Mouse (Mus musculus): ENCODE results near the gene Eif2b4.
"Not testable (repeated sequence)": the region's sequence is repeated elsewhere in the genome, so short reads cannot be mapped to it uniquely, and the experiment has no call there.

Gene Eif2b4

DNA sequence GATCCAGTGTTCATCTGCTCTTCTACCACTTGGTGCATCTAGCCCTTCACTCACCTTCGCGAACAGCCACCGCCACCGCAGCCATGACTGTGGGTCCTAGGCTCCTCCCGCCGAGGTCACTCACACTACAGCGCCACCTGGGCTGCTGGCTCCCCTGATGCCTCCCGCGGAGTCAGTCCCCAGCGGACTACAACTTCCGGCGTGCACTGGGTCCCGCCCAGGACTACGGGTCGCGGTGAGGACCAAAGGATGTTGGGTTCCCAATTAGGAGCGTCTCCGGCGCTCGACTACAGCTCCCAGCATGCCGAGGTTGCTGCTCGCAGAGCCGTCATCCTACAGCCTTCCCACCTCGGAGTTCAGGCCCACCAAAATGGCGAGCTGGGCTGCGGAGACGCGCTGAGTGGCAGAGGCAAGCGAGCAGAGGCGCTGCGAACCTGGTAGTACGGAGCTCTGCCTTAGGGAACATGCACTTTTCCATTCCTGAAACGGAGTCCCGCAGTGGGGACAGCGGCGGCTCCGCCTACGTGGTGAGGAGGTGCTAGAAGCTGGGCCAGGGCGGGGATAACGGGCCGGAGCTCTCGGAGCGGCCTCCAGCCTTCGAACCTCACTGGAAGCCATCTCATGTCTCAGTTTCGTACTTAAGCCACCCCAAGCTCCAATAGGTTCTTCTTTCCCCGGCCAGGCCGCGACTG, at the start of gene Eif2b4, which contains the start of gene Snx17:
Eif2b4 (minus strand) TSS at position 492 of the 692 bp plus-strand sequence.
Snx17 (plus strand) TSS at position 289 of the 692 bp plus-strand sequence.
- peak; percentile 99 for DNase-seq (ENCODE audit: low read depth, low spot score)

DNA sequence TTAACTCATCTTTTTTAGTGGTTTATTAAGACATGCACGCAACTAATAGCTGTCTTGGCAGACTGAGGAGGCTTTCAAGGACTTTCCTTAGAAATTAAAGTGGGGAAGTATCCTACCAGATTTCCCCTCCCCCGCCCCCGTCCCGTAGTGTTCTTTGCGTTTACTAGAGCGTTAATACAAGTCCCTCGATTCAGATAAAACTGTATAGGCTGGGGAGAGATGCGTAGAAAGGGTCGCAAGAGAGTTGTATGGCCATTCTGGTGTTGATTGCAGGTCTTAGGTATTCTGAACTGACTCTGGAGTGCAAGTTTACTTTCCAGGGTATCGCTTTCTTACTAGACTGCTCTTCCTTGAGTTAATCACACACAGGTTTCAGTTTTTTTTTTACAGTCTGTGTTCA, 49.0 kb upstream of the Eif2b4 start:
- DNase-seq (ENCODE audit: low read depth, low spot score) = no peak

DNA sequence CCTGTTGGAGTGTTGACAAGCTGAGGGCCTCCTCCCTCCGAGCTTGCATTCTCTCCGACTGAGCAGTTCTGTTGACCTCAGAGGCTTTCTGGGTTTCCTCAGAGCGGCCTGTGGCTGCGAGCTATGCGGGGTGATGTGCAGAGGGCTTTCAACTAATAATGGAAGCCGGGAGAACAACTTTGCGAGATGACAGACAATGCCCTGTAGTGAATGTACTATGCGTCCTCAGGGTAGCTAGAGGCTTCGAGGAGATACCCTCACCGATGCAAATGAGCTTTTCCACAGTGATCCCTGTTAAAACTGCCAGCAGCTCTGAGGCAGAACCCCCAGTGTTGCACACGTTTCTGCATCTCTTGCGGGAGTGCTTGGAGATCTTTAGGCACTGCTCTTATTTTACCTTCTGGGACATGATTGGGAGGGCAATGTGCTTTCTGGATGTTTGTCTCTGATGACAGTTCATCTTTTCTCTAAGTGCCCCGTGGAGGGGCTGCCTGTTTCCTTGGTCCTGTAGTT, 48.3 kb upstream of the Eif2b4 start:
- DNase-seq (ENCODE audit: low read depth, low spot score) = no peak

DNA sequence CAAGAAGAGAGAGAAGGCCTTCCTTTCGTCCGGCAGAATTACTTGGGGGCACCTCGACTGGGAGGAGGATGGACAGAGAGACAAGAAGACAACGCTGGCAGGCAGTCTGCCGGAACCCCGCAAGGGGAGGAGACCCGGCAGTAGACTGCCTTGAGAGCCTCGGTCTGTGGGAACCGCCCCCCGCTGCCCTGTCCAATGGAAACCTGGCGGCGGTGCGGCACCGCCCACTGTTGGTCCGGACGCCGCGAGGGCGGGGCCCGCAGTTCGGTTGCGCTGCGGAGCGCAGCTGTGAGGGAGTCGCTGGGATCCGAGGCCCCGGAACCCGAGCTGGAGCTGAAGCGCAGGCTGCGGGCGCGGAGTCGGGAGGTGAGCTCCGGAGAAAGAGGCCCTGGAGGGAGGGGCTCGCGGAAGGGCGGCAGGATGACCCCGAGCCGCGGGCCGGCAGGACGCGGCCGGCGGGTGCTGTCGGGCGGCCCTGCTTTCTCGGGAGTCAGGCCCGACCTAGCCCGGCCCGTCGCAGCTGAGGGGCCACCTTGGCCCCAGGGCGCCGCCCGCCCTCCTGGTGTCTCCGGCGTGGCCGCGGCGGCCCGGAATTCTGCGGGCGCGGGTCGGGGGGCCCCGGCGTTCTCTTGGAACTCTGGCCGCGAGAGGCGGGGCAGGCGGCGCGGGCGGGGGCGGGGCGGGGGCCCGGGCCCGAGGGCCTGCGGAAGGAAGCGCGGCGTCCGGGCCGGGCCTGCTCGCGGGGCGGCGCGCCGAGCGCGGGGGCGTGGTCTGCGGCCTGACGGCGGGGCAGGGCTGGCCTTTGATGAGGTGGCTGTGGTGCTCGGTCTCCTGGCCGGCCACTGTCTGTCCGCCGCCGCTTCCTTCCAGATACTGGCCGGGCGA, 47.6 kb upstream of the Eif2b4 start, which contains the start of the genes Nrbp1 and Gm9970:
Nrbp1 (plus strand) TSS at position 228 of the 885 bp plus-strand sequence.
Gm9970 (minus strand) TSS at position 596 of the 885 bp plus-strand sequence.
- DNase-seq (ENCODE audit: low read depth, low spot score) = peak; percentile 93

DNA sequence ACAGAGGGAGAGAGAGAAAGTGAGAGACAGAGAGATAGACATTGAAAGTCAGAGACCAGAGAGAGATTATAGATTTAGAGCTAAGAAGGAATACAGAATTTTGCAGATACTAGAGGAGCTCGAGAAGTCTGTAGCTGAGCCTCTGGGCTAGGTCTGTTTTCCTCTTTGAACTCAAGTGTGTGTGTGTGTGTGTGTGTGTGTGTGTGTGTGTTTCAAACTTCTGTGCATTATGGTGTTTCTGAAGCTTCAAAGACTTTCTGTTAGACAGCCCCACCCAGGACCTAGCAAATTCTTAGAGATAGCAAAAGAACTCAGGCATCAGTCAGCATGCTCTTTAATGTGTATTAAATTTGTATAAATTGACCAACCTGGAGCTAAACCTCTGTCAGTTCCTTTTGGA, 33.4 kb upstream of the Eif2b4 start:
- DNase-seq (ENCODE audit: low read depth, low spot score) = no peak

DNA sequence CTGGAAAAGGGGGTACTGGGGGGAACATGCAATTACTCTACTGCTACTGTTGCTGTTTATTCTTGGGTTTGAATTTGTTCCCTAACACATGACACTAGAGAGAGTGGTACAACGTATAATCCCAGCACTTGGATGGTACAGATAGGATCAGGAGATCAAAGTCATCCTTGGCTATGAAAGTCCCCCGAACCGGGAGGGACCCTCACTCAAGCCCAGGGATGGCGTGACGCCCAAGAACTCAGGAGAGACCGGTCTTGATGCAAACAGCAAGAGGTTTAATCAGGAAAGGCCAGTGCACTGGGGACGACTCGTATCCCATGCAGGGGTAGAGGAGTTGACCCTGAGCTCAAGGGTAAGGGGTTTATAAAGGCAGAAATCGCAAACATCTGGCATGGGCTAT, 29.5 kb upstream of the Eif2b4 start:
- DNase-seq (ENCODE audit: low read depth, low spot score) = no peak

DNA sequence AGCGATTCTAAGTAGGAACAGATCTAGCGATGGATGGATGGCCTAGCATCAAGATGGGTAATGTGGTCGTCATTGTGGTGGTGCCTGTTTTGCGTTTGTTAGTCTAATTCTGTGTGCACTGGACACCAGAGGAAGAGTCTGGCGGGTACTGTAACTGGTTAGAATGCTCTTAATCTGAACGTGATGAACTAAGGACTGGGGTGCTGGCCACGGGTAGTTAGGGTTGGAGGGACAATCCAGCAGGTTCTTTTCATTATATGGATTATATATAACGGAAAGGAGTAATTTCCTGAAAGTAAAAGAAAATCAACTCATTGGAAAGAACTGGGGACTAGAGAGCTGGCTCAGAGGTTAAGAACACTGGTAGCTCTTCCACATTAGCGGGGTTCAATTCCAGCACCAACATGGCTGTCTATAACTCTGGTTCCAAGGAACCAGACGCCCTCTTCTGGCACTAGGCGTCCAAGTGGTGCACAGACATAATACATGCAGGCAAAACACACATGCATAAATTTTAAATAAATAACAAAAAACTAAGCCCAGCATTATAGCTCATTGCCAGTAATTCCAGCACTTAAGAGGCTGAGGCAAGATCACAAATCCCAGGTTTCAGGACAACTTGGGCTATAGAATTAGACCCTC, 28.2 kb upstream of the Eif2b4 start:
- DNase-seq (ENCODE audit: low read depth, low spot score) = peak; percentile 66

DNA sequence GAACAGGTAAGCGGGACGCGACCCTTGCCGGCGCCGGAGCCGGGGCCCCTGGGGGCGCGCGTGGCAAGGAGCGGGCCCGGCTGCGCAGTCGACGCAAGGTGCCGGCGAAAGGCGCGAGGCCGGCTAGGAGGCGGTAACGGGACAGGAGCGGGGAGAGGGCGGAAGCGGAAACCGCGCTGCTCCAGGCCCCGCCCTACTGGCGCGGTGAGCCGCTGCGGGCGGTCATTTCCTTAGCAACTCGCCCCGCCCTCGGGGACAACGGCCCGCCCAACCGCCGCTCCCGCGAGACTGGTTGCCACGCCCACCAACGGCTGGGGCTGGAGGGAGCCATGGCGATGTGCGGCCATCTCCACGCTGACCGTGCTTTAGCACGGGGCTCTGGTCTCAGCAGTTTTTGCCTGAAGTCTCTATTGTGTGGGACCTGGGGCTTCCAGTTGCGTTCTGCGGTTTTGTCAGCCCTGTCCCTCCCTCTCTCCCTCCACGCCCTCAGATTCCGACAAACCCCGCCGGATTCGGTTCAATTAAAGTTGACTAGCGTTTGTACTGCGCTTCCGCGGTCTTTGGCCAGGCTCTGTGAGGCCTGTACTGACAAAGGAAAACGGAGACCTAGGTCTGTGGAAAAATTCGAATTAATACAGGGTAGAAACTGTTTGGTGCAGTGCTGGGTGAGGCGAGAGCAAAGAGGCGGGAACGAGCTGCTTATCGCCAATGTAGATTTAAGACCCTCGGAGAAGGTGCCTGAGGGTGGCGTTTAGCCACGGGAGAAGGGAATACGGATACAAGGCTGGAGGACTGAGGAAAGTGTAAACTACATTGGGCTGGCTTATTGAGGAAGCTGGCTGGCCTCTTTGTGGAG, 27.4 kb upstream of the Eif2b4 start, which contains the start of gene Ppm1g:
Ppm1g (minus strand) TSS at position 240 of the 856 bp plus-strand sequence.
- DNase-seq (ENCODE audit: low read depth, low spot score) = peak; percentile 95

DNA sequence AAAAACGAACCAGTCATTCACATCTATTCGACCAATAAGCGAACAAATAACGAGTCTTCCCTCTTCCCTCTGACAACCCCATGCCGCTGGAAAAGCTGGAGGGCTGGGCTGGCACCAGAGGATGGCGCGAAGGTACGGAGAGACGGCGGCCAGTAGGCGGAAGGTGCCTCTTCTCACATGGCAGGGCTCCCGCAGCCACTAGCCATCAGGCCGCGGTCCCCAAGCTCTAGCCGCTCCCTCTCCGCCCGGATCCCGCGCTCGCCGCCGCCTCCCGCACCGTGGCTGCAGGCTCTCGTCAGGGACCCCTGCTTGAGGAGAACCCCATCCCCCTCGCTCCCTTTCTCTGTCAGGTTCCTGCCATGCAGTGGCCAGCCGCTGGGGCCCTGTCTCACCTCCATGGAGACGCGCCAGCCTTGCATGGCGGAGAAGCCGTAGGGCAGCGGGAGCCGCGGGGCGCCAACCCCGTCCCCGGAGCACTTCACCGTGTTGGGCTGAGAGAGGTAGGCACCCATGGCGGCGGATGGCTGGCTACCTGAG, 26.7 kb upstream of the Eif2b4 start:
- peak; percentile 48 for DNase-seq (ENCODE audit: low read depth, low spot score)

DNA sequence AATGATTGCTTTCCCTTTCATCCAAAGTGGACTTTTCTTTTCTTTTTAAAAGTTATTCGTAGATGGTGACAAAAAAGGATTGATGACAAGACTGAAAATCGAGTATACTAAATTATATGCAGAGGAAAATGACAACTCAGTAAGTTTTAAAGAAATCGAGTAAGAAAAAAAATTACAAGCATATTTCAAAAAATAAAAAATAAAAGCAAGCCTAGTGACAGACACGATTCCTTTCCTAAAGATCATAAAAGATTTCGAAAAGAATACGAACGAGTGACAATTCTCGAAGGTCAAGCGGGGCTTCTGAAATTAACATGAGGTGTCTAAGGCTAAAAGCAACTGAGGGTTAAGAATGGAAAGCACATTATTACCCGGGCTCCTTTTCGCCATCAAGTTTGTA, 26.2 kb upstream of the Eif2b4 start:
- DNase-seq (ENCODE audit: low read depth, low spot score) = no peak

DNA sequence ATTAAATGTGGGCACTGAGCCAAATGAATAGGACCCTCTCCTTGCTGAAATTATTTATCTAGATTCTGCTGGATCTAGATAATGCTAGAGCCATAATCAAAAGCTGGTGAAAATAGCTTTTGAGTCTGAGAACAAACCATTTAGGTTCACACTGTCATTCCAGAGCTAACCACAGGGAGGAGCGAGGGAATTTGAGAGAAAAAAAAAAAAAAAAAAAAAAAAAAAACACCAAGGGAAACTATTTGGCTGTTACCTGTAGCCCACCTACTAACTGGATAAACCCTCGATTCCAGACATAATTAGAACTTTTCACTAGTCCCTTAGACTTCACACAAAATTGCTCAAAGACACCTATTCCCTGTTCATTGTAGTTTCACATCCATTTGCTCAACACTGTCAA, 25.8 kb upstream of the Eif2b4 start:
- DNase-seq (ENCODE audit: low read depth, low spot score) = peak; percentile 43

DNA sequence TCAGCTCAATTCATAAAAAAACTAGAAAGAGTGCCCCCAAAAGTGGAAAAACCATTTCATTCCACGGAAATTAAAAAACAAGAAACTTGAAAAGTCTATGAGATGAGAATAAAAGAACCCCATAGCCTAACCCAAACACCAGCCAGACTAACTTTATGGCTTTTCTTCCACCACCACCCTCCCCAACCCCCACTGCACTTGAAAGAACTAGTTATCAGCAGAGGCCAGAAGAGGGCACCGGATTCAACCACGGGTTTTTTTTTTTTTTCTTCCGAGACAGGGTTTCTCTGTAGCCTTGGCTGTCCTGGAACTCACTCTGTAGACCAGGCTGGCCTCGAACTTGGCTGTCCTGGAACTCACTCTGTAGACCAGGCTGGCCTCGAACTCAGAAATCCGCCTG, 25.1 kb upstream of the Eif2b4 start:
- DNase-seq (ENCODE audit: low read depth, low spot score) = no peak

DNA sequence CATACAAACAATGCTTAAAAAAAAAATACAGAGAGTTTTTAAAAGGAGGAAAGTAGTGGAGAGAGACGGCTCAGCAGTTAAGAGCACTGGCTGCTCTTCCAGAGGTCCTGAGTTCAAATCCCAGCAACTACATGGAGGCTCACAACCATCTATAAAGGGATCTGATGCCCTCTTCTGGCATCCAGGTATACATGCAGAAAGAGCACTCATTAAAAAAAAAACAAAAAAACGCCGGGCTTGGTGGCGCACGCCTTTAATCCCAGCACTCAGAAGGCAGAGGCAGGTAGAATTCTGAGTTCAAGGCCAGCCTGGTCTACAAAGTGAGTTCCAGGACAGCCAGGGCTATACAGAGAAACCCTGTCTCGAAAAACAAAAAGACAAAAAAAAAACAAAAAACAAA, 23.3 kb upstream of the Eif2b4 start:
- not testable (repeated sequence) for DNase-seq (ENCODE audit: low read depth, low spot score)

DNA sequence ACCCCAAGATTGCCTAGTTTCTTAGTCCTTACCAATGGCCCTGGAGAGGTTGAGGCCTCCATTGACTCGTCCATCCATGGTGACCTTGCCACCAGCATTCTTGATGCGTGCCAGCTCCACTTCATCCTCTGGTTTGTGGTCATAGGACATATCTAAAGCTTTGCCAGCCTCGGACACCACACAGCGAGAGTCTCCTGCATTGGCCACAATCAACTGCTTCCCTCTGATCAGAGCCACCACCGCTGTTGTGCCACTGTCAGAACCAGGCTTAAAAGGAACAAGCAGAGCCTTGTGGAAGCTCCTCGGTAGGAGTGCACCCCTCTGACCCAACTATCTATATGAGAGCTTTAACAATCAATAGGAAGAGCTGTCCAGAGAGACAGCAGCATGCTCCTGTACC, 11.2 kb upstream of the Eif2b4 start:
- no peak for DNase-seq (ENCODE audit: low read depth, low spot score)

DNA sequence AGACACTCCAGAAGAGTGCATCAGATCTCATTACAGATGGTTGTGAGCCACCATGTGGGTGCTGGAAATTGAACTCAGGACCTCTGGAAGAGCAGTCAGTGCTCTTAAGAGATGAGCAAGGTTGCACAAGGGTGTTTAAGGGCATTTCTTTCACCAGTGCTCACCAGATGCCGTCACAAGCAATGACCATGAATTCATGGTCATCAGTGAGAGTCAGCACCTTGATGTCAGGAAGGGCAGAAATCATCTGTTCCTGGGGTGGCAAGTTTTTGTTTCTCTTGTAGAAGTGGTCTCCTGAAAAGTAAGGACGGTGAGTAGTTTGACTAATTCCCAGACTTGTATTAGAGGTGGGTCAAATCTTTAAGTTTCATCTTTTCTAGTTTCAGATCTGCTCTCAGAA, 10.6 kb upstream of the Eif2b4 start:
- no peak for DNase-seq (ENCODE audit: low read depth, low spot score)

DNA sequence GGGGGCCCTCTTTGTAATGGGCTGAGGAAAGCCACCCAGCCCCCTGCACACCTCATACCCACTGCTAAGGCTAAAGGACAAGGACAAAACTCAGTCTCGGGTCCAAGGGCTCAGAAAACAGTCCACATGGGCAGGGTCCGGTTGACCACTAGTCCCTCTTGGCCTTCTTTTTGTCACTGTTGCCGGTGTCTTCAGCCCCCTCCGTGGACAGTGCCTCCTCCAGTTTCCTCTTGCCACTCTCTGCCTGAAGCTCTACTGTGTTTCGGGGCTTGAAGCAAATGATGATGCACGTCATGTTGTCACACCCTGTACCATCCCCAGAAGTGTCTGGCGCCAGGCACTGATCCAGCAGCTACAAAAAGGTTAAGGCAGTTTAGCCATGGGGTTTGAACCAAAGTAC, 9.7 kb upstream of the Eif2b4 start:
- DNase-seq (ENCODE audit: low read depth, low spot score) = no peak

DNA sequence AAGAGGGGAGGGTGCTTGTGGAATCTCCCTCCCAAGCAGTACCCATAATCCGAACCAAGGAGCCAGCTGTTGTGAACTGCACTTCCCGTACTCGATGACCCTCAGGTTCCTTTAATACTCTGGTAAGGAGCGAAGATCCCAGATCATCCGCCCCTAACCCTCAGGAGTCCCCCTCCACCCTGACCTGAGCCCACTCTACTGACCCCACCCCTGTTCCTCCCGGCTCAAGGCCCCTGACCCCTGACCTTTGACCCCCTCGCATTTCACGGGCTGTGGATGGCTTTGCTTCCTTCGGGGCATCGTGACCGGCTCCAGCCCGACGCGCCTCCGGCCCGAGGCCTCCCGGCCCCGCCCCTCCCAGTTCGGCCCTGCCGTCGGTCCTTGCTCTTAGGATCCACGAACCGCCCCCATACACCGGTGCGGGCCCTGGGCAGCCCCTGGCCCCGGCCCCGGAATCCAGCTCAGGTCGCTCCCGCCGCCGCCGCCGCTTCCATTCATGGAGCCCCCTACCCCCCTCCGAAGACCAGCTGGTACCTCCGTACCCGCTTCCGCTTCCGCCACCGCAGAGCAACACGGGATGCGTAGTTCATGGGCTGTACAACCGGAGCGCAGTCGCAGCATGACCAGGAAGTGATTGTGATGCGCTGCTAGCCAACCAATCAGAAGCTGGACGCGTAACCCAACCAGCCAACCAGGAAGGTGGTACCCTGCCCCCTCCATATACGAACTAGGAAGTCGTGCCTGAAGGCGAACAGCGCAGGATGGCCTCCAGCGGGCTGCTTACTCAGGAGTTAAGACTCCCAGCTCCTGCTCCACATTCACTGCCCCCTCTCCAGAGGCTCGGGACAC, 8.7 kb upstream of the Eif2b4 start, which contains the start of gene Zfp513:
Zfp513 (minus strand) TSS at position 562 of the 849 bp plus-strand sequence.
- DNase-seq (ENCODE audit: low read depth, low spot score) = peak; percentile 99

DNA sequence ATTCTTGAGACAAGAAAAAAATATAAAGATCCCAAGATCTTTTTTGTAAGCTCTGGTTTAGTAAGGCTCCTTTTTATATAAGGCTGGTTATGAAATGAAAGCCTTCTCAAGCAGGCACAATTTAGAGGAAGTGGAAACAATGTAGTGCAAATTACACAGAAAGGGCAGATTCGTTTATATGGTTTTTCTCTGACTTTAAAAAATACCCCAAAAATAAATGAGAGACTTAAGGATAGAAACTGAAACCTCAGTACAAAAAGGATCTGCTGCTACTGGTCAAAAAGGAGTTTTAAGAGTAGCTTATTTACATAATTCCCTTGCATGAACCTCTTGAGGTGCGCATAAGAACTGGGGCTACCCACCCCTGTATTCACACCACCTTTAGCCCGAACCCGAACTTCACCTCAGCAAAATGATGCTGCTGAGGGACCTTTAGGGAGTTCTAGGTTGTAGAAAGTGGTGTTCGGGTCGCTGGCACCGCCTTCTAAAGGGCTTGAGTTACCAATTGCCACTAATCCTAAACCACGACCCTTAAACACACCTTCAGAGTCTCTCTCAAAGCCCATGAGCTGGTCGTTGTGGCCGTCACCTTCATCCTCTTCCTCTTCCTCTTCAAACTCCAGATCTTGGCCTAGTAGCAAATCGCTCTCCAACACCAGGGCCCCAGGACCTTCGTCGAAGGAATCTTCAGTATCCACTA, 8.0 kb upstream of the Eif2b4 start:
- peak; percentile 12 for DNase-seq (ENCODE audit: low read depth, low spot score)

DNA sequence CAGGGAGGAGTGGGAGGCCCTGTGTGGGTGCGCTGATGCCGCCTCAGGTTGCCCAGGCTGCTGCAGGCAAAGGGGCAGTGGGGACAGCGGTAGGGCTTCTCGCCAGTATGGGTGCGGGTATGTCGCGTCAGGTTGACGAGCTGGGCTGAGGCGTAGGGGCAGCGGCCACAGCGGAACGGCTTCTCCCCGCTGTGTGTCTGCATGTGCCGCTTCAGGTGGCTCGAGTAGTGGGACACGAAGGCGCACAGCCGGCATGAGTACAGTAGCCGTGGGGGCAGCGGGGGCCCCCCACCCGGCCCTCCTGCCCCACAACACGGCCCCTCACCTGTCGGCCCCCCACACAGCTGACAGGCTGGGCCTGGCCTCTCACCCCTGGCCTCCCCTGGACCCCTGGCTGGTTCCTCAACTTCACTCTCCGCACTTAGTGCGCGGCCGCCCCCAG, 7.1 kb upstream of the Eif2b4 start:
- DNase-seq (ENCODE audit: low read depth, low spot score) = no peak
